Comparison of ENCODE assay signal across 26 mouse cellular contexts in genomic region chr14:99275827-99276226, GRCm38 (mm10).
"Had no signal": no experiment of that assay in that cellular context is flagged by ENCODE, and none has a peak within 500 bp of the region (broad histone marks: within the 10 kb centered on the region; RNA-seq: fewer than 3 reads in every experiment).

No protein-coding gene starts in this region.

- H3K27ac ChIP-seq: heart, embryonic 10.5 days; heart, embryonic 13.5 days; heart, embryonic 15.5 days; hindbrain, embryonic 13.5 days; hindbrain, embryonic 15.5 days; hindbrain, postnatal 0 days; kidney, embryonic 15.5 days; kidney, postnatal 0 days; limb, embryonic 12.5 days; liver, embryonic 13.5 days; liver, embryonic 15.5 days had no signal

- DNase-seq: gastrocnemius, postnatal 14 days; gastrocnemius, postnatal 36 days; heart, adult 11 months; heart, postnatal 14 days; heart, postnatal 36 days; kidney, adult 11 months; kidney, adult 2 months; kidney, adult 9 months; kidney, postnatal 36 days; layer of hippocampus, adult 9-11 months; layer of hippocampus, postnatal 36 days; left cerebral cortex, postnatal 4 days; liver; liver, embryonic 13.5 days had no signal

- H3K9me3 ChIP-seq: heart, embryonic 10.5 days; heart, embryonic 13.5 days; heart, embryonic 15.5 days; hindbrain, embryonic 13.5 days; hindbrain, embryonic 15.5 days; kidney, embryonic 15.5 days; limb, embryonic 12.5 days; liver, embryonic 13.5 days; liver, embryonic 15.5 days had no signal

- H3K9ac ChIP-seq: heart, embryonic 13.5 days; heart, embryonic 15.5 days; hindbrain, embryonic 13.5 days; hindbrain, embryonic 15.5 days; kidney, embryonic 15.5 days; limb, embryonic 12.5 days; liver, embryonic 13.5 days; liver, embryonic 15.5 days had no signal

- H3K36me3 ChIP-seq: heart, embryonic 10.5 days; heart, embryonic 13.5 days; heart, embryonic 15.5 days; hindbrain, embryonic 13.5 days; hindbrain, embryonic 15.5 days; kidney, embryonic 15.5 days; limb, embryonic 12.5 days; liver, embryonic 13.5 days; liver, embryonic 15.5 days had no signal

- H3K27me3 ChIP-seq: heart, embryonic 15.5 days; hindbrain, embryonic 15.5 days; liver, embryonic 13.5 days; liver, embryonic 15.5 days had no signal

- ATAC-seq: hindbrain, postnatal 0 days; intestine, embryonic 16.5 days had no signal

- H3K4me3 ChIP-seq: heart, embryonic 10.5 days; heart, embryonic 13.5 days; heart, embryonic 15.5 days; hindbrain, embryonic 13.5 days; hindbrain, embryonic 15.5 days; kidney, embryonic 15.5 days; limb, embryonic 12.5 days; liver, embryonic 13.5 days; liver, embryonic 15.5 days had no signal

- H3K4me1 ChIP-seq: heart, embryonic 15.5 days; hindbrain, embryonic 13.5 days; hindbrain, embryonic 15.5 days; liver, embryonic 13.5 days; liver, embryonic 15.5 days had no signal

- H3K4me2 ChIP-seq: heart, embryonic 13.5 days; heart, embryonic 15.5 days; hindbrain, embryonic 13.5 days; hindbrain, embryonic 15.5 days; kidney, embryonic 15.5 days; limb, embryonic 12.5 days; liver, embryonic 11.5 days; liver, embryonic 13.5 days; liver, embryonic 15.5 days had no signal
